Mouse (Mus musculus) intestine, embryonic 14.5 days (tissue): Measurements from ENCODE around the gene Jtb. TPM values are rescaled to one million over a fixed set of nuclear protein-coding genes. Genes with fewer than 3 reads are reported as not detected.

ENCODE experiments used
- ATAC-seq: fragments of 200-750 bp; cut with Nextera tagmentation; replicated peaks from 2 replicates; pipeline ENCODE4 v1.8.0; 2017; ENCODE audit warnings: low read depth, moderate number of reproducible peaks, moderate TSS enrichment, moderate library complexity; ENCODE audit not compliant: low FRiP score, low TSS enrichment
- DNase-seq: peaks from one replicate; pipeline ENCODE4 v3.0.0-alpha.2; 2018; ENCODE audit warnings: low spot score
- H3K27ac ChIP-seq: fragments of 300-500 bp; sonication (generic); 2 replicates; pipeline ENCODE4 v1.5.1; 2014; ENCODE audit warnings: low read depth, mild to moderate bottlenecking, control low read depth
- H3K27me3 ChIP-seq: fragments of 300-500 bp; sonication (generic); replicated peaks from 2 replicates; pipeline ENCODE4 v1.6.1; 2014; ENCODE audit warnings: low read length, control low read depth; ENCODE audit not compliant: control insufficient read depth, insufficient read depth
- H3K36me3 ChIP-seq: fragments of 300-500 bp; sonication (generic); 2 replicates; pipeline ENCODE4 v1.6.1; 2014; ENCODE audit warnings: low read length, control low read depth; ENCODE audit not compliant: control insufficient read depth, insufficient read depth
- H3K4me1 ChIP-seq: fragments of 300-500 bp; sonication (generic); replicated peaks from 2 replicates; pipeline ENCODE4 v1.6.1; 2014; ENCODE audit warnings: low read length, control low read depth, mixed read lengths; ENCODE audit not compliant: control insufficient read depth, insufficient read depth
- H3K4me2 ChIP-seq: fragments of 300-500 bp; sonication (generic); 2 replicates; pipeline ENCODE4 v1.6.1; 2014; ENCODE audit warnings: low read length
- H3K4me3 ChIP-seq: fragments of 300-500 bp; sonication (generic); 2 replicates; pipeline ENCODE4 v1.5.1; 2014; ENCODE audit warnings: low read depth, low read length, control low read depth, mixed read lengths
- H3K9ac ChIP-seq: fragments of 300-500 bp; sonication (generic); 2 replicates; pipeline ENCODE4 v1.6.1; 2014; ENCODE audit warnings: mild to moderate bottlenecking, low read length
- H3K9me3 ChIP-seq: fragments of 300-500 bp; sonication (generic); 2 replicates; pipeline ENCODE4 v1.6.1; 2016; ENCODE audit warnings: low read length, control low read depth; ENCODE audit not compliant: control insufficient read depth
- WGBS: fragments of 180-500 bp; shearing (Covaris S2); extraction: QIAGEN DNeasy Blood & Tissue Kit; methylation state at CpG from one replicate; pipeline ENCODE4 v1.1.7; 2014; 5-methylcytosine and 5-hydroxymethylcytosine counted together
- microRNA-seq: library from miRNA; unstranded; fragments of <30 nt; microRNA quantifications from one replicate; pipeline ENCODE4, GENCODE M21; 2016
- polyA plus RNA-seq: library from polyadenylated mRNA; unstranded; fragments of >200 nt; fragmentation: Nextera tagmentation; extraction: Ambion mirVana; gene quantifications from 2 replicates; pipeline ENCODE4 v1.2.1, GENCODE M21; 2014

Jtb gene
- polyA plus RNA-seq, 1 experiment from 2014 or later: 112 TPM

DNA sequence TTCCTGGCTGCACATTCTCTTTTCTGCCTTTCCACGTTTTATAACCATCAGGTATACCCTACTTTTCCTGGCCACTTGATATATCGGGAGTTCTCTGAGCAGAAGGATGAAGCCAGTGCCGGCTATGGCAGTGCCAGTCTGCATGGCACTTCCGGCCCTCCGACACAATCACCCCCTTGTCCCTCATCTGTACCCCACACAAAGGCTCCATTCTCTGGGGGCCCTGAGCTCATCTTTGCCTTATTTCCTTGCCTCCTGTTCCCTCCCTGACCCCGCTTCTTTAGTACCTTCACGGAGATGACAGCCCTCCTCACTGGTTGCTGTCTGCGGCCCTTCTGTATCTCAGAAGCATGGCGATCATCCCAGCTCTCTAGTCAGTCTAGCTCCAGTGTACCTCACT lies 49.3 kb downstream of the Jtb start:
- WGBS: 86% methylated on average over 9 of the region's 9 CpGs
- Histone ChIP-seq H3K36me3 (peaks cover 40% of the 10 kb centered on the region), H3K4me2 (no peak overlapping the region), H3K27me3 (no peaks in the 10 kb centered on the region), H3K27ac (no peak overlapping the region), H3K4me3 (no peak overlapping the region), H3K4me1 (no peaks in the 10 kb centered on the region), H3K9me3 (no peaks in the 10 kb centered on the region), H3K9ac (no peak overlapping the region)
- DNase-seq: no peak
- no peak for ATAC-seq

DNA sequence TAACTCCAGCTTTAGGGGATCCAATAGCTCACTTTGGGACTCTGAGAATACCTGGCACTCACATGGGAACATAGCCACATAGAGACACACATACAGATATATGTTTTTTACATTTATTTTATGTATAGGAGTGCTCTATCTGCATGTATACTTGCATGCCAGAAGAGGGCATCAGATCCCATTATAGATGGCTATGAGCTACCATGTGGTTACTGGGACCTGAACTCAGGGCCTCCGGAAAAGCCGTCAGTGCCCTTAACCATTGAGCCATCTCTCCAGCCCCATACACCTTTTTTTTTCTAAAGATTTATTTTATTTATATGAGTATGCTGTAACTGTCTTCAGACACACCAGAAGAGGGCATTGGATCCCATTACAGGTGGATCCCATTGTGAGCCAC lies 52.8 kb downstream of the Jtb start:
- H3K9ac ChIP-seq: no peak overlapping the region
- no peaks in the 10 kb centered on the region for H3K9me3 ChIP-seq
- ATAC-seq (no peak), DNase-seq (no peak)
- no peak overlapping the region for H3K27ac ChIP-seq
- no peak overlapping the region for H3K4me3 ChIP-seq
- WGBS: 94% methylated on average over 2 of the region's 2 CpGs
- H3K36me3 ChIP-seq: peaks cover 19% of the 10 kb centered on the region
- no peaks in the 10 kb centered on the region for H3K4me1 ChIP-seq
- no peak overlapping the region for H3K4me2 ChIP-seq
- no peaks in the 10 kb centered on the region for H3K27me3 ChIP-seq

Small RNAs within 50 kb of the gene (microRNA-seq; reads per million reads assigned to microRNA genes)
- not detected for gene Mir7012

Other genes starting within 250 kb of the Jtb start
- 121 and 126 TPM in 2 replicates for gene Hax1, start 232.8 kb upstream of the Jtb start, polyA plus RNA-seq
- gene 4933434E20Rik, start 180.0 kb upstream of the Jtb start, polyA plus RNA-seq: 166 and 175 TPM in 2 replicates
- 214 and 227 TPM in 2 replicates for gene Ubap2l, start 179.0 kb upstream of the Jtb start, polyA plus RNA-seq
- gene Tpm3, start 158.9 kb upstream of the Jtb start, polyA plus RNA-seq: 574 and 579 TPM in 2 replicates
- gene Nup210l, start 127.5 kb upstream of the Jtb start, polyA plus RNA-seq: 0.50 and 0.53 TPM in 2 replicates
- 2,123 and 2,244 TPM in 2 replicates for gene Rps27, start 17.9 kb upstream of the Jtb start, polyA plus RNA-seq
- 10.2 and 12.3 TPM in 2 replicates for gene Rab13, start 17.9 kb upstream of the Jtb start, polyA plus RNA-seq
- 5.8 and 6.9 TPM in 2 replicates for gene Creb3l4, start 11.9 kb downstream of the Jtb start, polyA plus RNA-seq
- 101 and 104 TPM in 2 replicates for gene Slc39a1, start 16.6 kb downstream of the Jtb start, polyA plus RNA-seq
- gene Crtc2, start 22.6 kb downstream of the Jtb start, polyA plus RNA-seq: 17.3 and 17.5 TPM in 2 replicates
- gene Dennd4b, start 33.6 kb downstream of the Jtb start, polyA plus RNA-seq: 3.6 and 4.9 TPM in 2 replicates
- 15.5 and 16.0 TPM in 2 replicates for gene Gatad2b, start 61.6 kb downstream of the Jtb start, polyA plus RNA-seq
- 10.2 and 11.0 TPM in 2 replicates for gene Slc27a3, start 158.3 kb downstream of the Jtb start, polyA plus RNA-seq
- gene Ints3, start 202.0 kb downstream of the Jtb start, polyA plus RNA-seq: 31.2 and 31.7 TPM in 2 replicates
- gene Npr1, start 234.3 kb downstream of the Jtb start, polyA plus RNA-seq: 5.3 and 5.9 TPM in 2 replicates
- 188 and 207 TPM in 2 replicates for gene Ilf2, start 244.5 kb downstream of the Jtb start, polyA plus RNA-seq